Mouse (Mus musculus) Patski (cell line): Measurements from ENCODE around the gene Birc7. TPM values are rescaled to one million over a fixed set of nuclear protein-coding genes. Genes with fewer than 3 reads are reported as not detected.

Experiments used
- ATAC-seq: fragments of 100-300 bp; one replicate; pipeline ENCODE4 v1.8.0; 2021
- CTCF ChIA-PET: fragments of 350-600 bp; sonication (Branson Sonifier 250); formaldehyde crosslinking; loops from one replicate; lab custom pipeline; 2022; ENCODE audit warnings: inconsistent platforms; lab: Charles Lee
- POLR2A ChIA-PET: fragments of 350-600 bp; sonication (Branson Sonifier 250); formaldehyde crosslinking; loops from one replicate; lab custom pipeline; 2022; ENCODE audit warnings: antibody characterized with exemption, inconsistent platforms; lab: Charles Lee
- DNase-seq: peaks from one replicate; pipeline ENCODE4 v3.0.0-alpha.2; 2011; ENCODE audit warnings: low read depth, low spot score
- H3K27me3 ChIP-seq: fragments of 371-371 bp; one replicate; pipeline ENCODE4 v1.5.1; 2021
- CTCF ChIP-seq: fragments of 100-300 bp; IDR thresholded peaks from one replicate; pipeline ENCODE4 v1.5.1; 2021
- in situ Hi-C: fragments of 300-500 bp; cut with MboI; formaldehyde crosslinking; loops from 3 replicates; pipeline ENCODE4 v1.11.1; 2018; ENCODE audit warnings: low pct_unique_long_range_greater_than_20kb, mixed read lengths
- polyA plus RNA-seq: library from polyadenylated mRNA; unstranded; gene quantifications from one replicate; pipeline ENCODE4 v1.2.3, GENCODE M21; 2021

Gene Birc7
- polyA plus RNA-seq, 1 experiment from 2014 or later: not detected

DNA sequence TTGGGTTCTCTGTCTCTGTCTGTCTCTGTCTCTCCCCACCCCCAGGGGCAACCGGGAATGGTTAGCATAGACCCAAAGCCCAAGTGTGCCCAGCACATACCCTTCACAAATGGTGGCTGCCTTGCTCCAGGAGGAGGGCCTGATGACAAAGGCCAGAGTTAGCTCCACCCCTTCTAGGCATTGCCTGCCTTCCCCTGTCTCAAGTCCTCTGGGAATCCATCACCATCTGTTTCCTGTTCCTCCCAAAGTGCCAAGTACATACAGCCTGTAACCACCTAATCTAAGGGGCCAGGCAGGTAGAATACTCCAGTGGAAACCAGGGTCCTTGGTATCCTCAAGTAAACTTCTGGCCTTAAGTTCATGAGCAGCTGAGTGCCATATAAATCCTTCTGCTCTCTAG, 3.6 kb downstream of the Birc7 start:
- POLR2A ChIA-PET: no interaction called here
- no peak for DNase-seq
- peaks cover 5% of the 10 kb centered on the region for H3K27me3 ChIP-seq
- CTCF ChIA-PET: interaction anchor here (1.4 to 1.6 kb wide), 3 partner anchors 8 to 32 kb away, joined by 3 to 6 read pairs (median 4); no protein-coding TSS in a partner anchor
- no peak for ATAC-seq
- no peak for TF ChIP-seq CTCF
- in situ Hi-C loops: no loop called here

DNA sequence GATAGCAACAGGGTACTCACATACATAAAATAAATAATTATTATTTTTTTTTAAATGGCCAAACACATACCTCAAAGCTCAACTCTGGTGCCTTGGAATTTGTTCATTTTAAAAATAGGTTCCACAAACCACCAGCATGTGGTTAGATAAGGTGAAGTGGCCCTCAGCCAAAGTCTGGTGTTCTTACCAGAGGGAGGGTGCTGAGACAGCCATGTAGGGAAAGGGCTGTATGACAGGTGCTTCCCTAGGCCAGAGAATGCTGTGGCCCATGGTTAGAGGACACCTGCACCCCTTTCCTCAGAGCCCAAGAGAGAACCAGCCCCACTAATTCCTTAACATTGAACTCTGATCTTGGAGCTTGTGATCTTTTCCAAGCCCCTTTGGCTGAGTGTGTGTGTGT, 11.4 kb downstream of the Birc7 start:
- DNase-seq: no peak
- no peak for TF ChIP-seq CTCF
- in situ Hi-C loops: no loop called here
- ATAC-seq: no peak
- H3K27me3 ChIP-seq: no peaks in the 10 kb centered on the region
- ChIA-PET POLR2A (no interaction called here), CTCF (no interaction called here)

GRCm38 (mm10) chr2:180941869-180942268, 13.0 kb downstream of the Birc7 start:
- in situ Hi-C loops: no loop called here
- ATAC-seq (no peak), DNase-seq (no peak)
- TF ChIP-seq CTCF: no peak
- CTCF ChIA-PET: no interaction called here
- H3K27me3 ChIP-seq: no peaks in the 10 kb centered on the region
- POLR2A ChIA-PET: no interaction called here

DNA sequence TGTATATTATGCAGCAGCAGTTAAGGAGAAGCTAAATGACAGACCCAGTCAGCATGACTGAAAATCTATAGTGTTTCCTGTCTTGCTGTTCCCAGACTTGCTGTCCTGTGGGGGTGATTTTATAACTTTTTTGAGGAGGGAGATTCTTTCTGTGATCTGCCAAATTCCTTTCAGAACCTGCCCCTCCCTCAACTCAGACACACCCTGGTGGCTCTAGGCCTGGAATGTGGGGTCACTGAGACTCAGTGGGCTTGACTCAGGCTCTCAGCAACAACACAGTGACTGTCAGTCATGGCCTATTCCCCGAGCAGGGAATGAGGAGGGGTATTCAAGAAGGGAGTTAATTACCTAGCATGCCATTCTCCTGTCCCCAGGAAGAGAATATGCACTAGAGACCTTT, 21.1 kb downstream of the Birc7 start:
- DNase-seq (no peak), ATAC-seq (no peak)
- in situ Hi-C loops: no loop called here
- no peak for TF ChIP-seq CTCF
- CTCF ChIA-PET: interaction anchor here (1.8 kb wide), 1 partner anchor 14 kb away, joined by 5 read pairs; no protein-coding TSS in a partner anchor
- POLR2A ChIA-PET: no interaction called here
- no peaks in the 10 kb centered on the region for H3K27me3 ChIP-seq

- ChIA-PET CTCF (interaction anchor here (1.1 kb wide), 1 partner anchor 14 kb away, joined by 3 read pairs; no protein-coding TSS in a partner anchor), POLR2A (interaction anchor here (0.6 kb wide), 1 partner anchor 24 kb away, joined by 3 read pairs; the partner anchor contains the start of gene Birc7)
- H3K27me3 ChIP-seq: no peaks in the 10 kb centered on the region
- in situ Hi-C loops: no loop called here
- ATAC-seq (no peak), DNase-seq (no peak)
- TF ChIP-seq CTCF: no peak
Observed at GRCm38 (mm10) chr2:180952731-180953171, 23.9 kb downstream of the Birc7 start.

- ChIA-PET CTCF (interaction anchor here (3.0 kb wide), 1 partner anchor 10 kb away, joined by 23 read pairs; no protein-coding TSS in a partner anchor), POLR2A (no interaction called here)
- DNase-seq (no peak), ATAC-seq (no peak)
- in situ Hi-C loops: no loop called here
- no peaks in the 10 kb centered on the region for H3K27me3 ChIP-seq
- TF ChIP-seq CTCF: no peak
Observed at GRCm38 (mm10) chr2:180953638-180954037, 24.8 kb downstream of the Birc7 start.

DNA sequence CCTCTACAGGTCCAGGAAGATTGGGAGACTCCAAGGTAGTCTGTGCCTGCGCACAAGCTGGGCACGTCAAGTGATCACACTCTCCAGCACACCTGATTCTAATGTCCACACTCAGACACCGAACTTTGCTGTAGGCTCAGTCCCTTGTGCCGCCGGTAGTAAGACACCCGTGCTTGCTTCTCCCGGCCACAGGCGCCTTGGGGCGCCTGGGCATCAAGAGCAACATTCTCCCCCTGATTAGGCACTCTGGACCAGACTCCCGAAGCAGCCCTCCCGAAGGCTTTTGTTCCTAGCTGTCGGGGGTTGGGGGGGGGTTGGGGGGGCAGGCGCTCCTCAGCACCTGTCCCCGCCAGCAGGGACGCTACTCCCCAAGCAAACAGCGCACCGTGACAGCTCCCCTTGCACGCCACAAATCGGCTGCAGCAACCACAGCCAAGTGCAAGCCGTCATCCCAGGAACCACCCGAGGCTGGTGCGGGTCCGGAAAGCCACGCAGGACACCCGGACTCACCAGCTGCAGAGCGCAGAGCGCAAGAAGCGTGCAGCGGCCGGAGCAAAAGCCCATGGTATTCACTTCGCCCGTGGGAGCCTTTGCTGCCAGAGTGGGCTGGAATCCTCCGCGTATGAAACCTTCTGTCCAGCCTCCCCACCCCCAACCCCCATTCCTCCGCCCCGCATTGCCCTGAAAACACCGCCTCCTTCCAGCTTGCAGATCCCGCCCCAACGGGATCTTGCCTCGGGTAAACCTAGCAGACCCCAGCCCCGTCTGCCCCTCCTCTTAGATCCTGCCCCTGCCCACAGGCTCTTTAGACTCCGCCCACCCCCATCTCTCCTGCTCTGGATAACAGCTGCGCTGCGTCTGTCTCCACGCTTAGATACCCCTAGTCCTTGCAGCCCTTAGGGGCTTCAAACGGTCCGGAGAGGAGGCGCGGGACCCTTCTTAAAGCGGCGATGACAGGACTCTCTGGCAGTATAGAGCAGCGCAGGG, 25.5 kb downstream of the Birc7 start, which contains the start of gene Nkain4:
Nkain4 (minus strand) TSS at position 639 of the 987 bp plus-strand sequence.
- no peak for TF ChIP-seq CTCF
- ATAC-seq (peak; percentile 25), DNase-seq (no peak)
- in situ Hi-C loops: no loop called here
- H3K27me3 ChIP-seq: no peaks in the 10 kb centered on the region
- CTCF ChIA-PET: interaction anchor here (3.0 kb wide), 1 partner anchor 10 kb away, joined by 23 read pairs; no protein-coding TSS in a partner anchor
- POLR2A ChIA-PET: no interaction called here

GRCm38 (mm10) chr2:180959605-180960004, 30.8 kb downstream of the Birc7 start:
- in situ Hi-C loops: loop anchor here (5.0 kb wide), 1 partner anchor 37 kb away; the partner anchor contains the start of gene Ythdf1
- DNase-seq (no peak), ATAC-seq (peak; percentile 64)
- ChIA-PET POLR2A (no interaction called here), CTCF (interaction anchor here (10.9 kb wide), 1 partner anchor 32 kb away, joined by 123 read pairs; the partner anchor contains the start of gene Birc7)
- no peaks in the 10 kb centered on the region for H3K27me3 ChIP-seq
- TF ChIP-seq CTCF: no peak

DNA sequence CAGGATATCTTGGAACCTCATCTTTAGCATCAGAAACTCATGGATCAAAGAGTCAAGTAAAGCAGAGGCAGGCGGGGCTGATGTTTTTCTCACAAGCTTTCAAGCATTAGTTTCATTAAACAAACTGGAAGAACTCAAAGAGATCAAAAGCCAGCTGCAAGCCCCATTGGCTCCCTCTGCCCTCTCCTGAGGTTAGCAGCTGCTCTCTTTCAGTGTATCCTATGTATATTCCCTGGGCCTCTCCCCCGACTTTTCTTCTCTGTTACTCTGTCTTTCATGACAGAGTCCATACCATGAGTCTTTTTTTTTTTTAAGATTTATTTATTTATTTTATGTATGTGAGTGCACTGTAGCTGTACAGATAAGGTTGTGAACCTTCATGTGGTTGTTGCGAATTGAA, 31.4 kb downstream of the Birc7 start:
- no peak for DNase-seq
- H3K27me3 ChIP-seq: no peaks in the 10 kb centered on the region
- TF ChIP-seq CTCF: no peak
- POLR2A ChIA-PET: no interaction called here
- in situ Hi-C loops: loop anchor here (5.0 kb wide), 1 partner anchor 38 kb away; the partner anchor contains the start of gene Ythdf1
- CTCF ChIA-PET: interaction anchor here (1.0 to 10.9 kb wide), 3 partner anchors 28 to 146 kb away, joined by 3 to 123 read pairs (median 4); partner anchors contain the start of gene Birc7
- no peak for ATAC-seq

DNA sequence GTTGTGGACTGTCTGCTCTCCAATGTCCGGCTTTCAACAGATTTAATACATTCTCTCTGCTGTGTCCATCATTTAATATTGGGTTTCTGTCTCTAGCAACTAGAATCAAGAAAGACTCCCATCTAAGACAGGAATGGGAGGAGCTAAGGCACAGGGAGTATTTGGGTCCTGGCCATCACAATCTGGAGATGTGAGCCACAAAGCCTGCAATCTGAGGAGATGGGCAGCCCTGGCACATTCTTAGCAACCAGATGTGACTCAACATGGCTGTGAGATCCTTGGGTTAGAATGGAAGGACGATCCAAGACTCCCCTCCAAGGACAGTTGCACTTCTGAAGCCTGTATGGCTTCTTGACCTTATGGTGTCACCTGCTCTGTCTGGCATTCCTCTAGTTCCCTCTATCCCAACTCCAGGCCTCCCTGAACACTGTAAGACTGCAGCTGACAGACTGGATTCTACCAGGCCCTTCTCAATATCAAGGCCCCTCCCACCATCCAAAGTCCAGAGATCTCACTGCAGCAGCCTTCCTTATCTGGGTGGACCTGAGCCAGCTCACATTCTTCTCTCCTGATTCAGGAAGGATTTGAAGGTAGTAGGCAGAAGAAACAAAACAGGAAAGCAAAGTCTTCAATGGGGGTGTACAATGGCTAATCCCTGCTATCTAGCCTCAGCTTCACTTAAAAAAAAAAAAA, 33.9 kb downstream of the Birc7 start:
- CTCF ChIA-PET: interaction anchor here (1.1 to 10.9 kb wide), 6 partner anchors 8 to 41 kb away, joined by 3 to 123 read pairs (median 10); partner anchors contain the start of genes Birc7, Nkain4 and Ythdf1
- in situ Hi-C loops: loop anchor here (5.0 kb wide), 1 partner anchor 40 kb away; the partner anchor contains the start of gene Ythdf1
- H3K27me3 ChIP-seq: no peaks in the 10 kb centered on the region
- DNase-seq: no peak
- TF ChIP-seq CTCF: no peak
- POLR2A ChIA-PET: interaction anchor here (0.7 kb wide), 2 partner anchors 42 to 181 kb away, joined by 4 to 7 read pairs; partner anchors contain the start of gene Ythdf1
- no peak for ATAC-seq
